Mouse (Mus musculus) R1 (cell line): ENCODE results near the gene Elof1.
"Not testable (repeated sequence)": the region's sequence is repeated elsewhere in the genome, so short reads cannot be mapped to it uniquely, and the experiment has no call there.

Source experiments
- DNase-seq: peaks from one replicate; pipeline ENCODE4 v3.0.0-alpha.2; 2018; ENCODE audit warnings: low read depth, low spot score

Gene Elof1

DNA sequence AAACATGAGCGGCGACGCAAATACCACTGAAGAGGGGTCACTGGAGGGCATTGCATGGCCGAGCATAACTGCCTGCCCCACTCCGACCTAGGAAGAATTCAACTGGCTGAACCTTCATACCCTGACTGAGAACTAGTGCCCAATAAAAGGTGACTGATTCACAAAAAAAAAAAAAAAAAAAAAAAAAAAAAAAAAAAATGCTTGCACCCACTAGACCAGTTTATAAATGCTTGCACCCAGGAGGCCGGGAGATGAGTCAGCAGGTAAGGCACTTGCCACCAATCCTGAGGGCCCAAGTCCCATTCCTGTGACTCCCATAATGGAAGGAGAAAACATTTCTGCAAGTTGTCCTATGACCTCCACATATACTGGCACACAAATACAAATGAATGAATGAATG lies 24.2 kb downstream of the Elof1 start:
- DNase-seq: no peak

- DNase-seq: no peak
Measured at GRCm38 (mm10) chr9:22089986-22090385, 27.0 kb downstream of the Elof1 start.

DNA sequence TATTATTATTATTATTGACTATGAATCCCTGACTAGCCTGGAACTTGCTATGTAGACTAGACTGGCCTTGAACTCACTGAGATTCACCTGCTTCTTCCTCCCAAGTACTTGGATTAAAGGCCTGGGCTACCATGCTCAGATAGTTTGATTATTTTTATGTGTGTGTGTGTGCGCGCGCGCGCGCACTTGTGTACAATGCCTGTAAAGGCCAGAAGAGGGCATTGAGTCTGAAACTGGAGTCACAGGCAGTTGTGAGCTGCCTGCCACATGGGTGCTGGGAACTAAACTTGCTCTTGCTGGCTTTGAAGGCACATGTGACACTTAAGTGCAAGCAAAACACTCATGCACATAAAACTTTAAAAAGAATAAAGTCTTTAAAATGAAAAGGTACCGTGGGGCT lies 27.7 kb downstream of the Elof1 start:
- DNase-seq: peak; percentile 71

DNA sequence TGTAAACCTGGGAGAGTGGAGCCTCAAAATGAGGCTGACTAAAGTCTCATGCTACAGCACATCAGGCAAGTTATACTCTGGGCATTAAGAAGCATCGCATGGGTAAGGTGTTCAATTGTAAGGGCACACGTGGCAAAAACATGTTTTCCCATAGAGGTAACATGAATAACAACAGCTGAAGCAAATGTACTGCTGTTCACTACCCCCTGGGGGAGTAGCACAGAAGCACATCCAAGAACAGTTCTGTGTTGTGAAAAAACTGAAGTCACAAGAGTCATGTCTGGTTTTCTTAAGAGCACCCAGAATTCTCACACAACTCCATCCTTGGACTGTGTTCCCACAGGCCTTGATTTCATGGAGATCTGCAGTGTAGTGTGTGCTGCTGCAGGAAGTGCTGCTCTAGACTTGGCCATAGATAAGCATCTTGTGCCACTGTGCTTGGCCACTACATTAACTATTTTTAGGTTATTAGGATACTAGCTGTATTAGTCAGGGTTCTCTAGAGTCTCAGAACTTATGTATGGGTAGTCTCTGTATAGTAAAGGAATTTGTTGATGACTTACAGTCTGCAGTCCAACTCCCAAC lies 29.8 kb downstream of the Elof1 start:
- DNase-seq: no peak

DNA sequence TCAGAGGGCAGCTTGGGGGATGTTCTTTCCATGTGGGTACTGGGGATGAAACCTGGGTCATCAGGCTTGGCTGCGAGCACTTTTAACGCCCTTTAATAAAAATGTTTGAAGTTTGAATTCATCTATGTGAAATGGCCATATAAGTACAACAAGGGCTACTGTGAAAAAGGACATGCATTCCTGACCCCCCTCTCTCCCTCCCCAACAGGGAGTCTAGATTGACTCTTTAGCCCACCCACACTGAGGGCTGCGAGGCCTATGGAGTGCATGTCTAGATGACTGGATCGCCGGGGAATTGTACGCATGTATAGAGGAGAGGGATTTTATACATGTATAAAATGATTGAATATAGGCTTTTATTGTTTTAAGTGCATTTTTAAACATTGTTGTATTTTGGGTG lies 31.0 kb downstream of the Elof1 start:
- no peak for DNase-seq

- DNase-seq: peak; percentile 97
Measured at GRCm38 (mm10) chr9:22085022-22085834, 31.7 kb downstream of the Elof1 start, which contains the start of gene Ecsit. Gene Ecsit (minus strand): TSS chr9:22085438.

DNA sequence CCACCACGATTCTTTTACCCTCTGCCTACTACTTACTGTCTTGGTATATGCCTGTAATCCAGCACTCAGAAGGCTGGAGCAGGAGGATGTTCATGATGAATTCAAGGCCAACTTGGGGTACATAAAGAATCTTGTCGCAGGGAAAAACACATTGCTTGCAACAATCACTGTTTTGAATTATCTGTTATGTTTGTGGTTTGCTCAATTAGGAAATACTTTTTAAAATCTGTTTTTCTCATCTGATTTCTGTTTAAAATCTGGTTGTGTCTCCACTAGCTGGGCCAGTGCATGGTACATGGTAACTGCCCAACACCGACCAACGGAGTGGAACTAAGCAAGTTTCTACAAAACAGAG lies 32.3 kb downstream of the Elof1 start:
- DNase-seq: no peak

- DNase-seq: peak; percentile 78
Measured at GRCm38 (mm10) chr9:22076223-22076622, 40.7 kb downstream of the Elof1 start.

GRCm38 (mm10) chr9:22075778-22076177 lies 41.2 kb downstream of the Elof1 start:
- not testable (repeated sequence) for DNase-seq

GRCm38 (mm10) chr9:22072276-22072675 lies 44.7 kb downstream of the Elof1 start:
- DNase-seq: no peak

DNA sequence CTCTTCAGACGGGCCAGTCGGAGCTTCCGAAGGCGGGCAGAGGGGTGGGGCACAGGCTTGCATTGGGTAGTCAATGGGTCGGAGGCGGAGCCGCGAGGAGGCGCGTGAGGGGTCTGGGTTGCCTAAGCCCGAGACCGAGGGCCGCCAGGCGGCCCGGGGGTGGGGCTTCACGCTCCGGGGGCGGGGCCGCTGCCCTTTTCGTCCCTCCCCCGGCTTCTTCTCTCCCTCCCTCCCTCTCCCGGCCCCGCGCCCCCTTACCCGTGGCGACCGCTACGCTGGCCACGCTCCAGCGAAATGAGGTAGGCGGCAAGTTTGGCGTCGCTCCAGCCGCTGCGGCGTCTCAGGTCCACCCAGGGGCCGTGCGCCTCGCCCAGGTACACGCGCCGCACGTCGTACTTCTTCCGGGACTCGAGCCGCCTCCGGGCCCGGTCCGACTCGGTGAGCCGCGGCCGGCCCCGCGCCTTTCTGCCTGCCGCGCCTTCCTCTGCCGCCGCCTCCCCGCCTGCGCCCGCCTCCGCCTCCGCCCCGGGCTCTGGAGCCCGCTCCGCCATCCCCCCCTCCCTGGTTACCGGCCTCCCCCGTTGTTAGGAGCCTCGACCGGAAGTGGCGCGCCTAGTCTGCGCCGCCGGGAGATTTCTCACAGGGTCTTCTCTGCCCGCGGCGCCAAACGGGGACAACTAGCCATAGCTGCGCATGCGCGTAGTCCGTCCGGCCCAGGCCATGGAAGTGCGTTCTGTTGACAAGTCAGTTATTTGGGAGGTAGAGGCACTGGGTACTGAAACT lies 46.0 kb downstream of the Elof1 start, which contains the start of the genes Gm49318 and Zfp653:
TSS of gene Gm49318 (minus strand) at position 469 of the 783 bp plus-strand sequence.
TSS of gene Zfp653 (minus strand) at position 586 of the 783 bp plus-strand sequence.
- DNase-seq: peak; percentile 98

- DNase-seq: no peak
Measured at GRCm38 (mm10) chr9:22069881-22070553, 47.0 kb downstream of the Elof1 start.

- no peak for DNase-seq
Measured at GRCm38 (mm10) chr9:22067195-22067594, 49.8 kb downstream of the Elof1 start.

GRCm38 (mm10) chr9:22066433-22066832 lies 50.5 kb downstream of the Elof1 start:
- peak; percentile 70 for DNase-seq

DNA sequence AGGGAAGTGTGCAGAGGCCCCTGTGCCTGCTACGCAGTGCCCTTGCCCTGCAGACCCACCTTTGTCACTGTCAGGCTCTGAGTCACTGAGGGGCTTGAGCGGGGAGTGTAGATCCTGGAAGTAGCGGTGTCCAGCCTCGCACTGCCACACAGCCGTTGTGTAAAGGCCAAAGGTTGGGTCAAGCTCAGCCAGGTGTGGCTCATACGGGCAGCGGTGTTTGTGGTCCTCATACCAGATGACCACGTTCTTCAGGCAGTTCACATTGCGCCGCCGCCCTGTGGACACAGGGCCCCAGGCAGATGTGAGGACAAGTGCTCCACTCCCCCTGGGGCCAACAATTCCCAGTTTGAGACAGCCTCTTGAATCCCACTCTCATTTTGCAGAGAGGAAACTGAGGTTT lies 51.3 kb downstream of the Elof1 start:
- DNase-seq: no peak

DNA sequence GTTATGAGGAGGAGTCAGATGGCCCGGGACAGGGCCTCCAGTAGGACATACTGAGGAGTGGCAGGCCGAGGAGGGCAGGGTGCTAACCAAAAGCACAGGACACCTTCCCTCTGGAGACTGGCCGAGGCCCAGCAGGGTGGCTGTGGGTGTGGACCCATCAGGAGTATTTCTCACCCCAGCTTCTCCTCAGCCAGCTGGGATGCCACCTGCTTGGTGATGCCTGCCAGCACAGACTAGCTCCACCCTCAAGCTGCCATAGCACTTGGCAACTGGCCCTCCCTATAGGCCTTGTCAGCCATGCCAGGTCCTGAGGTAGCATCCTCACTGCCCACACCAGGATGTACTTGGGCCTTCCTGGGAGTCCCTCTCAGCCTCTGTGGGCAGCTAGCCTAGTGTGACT lies 52.6 kb downstream of the Elof1 start:
- DNase-seq: no peak
